Mouse (Mus musculus) hindbrain, embryonic 11.5 days (tissue): ENCODE results near the gene Erich6b. TPM values are rescaled to one million over a fixed set of nuclear protein-coding genes. Genes with fewer than 3 reads are reported as not detected.
A peak's percentile ranks its signal among the peaks of the same experiment; 100 is the strongest.

Experiments
- ATAC-seq: fragments of 200-750 bp; cut with Nextera tagmentation; 2 replicates; pipeline ENCODE4 v1.8.0; 2017; ENCODE audit warnings: mild to moderate bottlenecking, moderate TSS enrichment, moderate library complexity; ENCODE audit not compliant: low FRiP score
- DNase-seq: peaks from one replicate; pipeline ENCODE4 v3.0.0-alpha.2; 2015; ENCODE audit warnings: low spot score
- H3K27ac ChIP-seq: fragments of 300-500 bp; sonication (generic); 2 replicates; pipeline ENCODE4 v1.5.1; 2014; ENCODE audit warnings: mild to moderate bottlenecking, low read depth, low read length
- H3K27me3 ChIP-seq: fragments of 300-500 bp; sonication (generic); 2 replicates; pipeline ENCODE4 v1.6.1; 2014; ENCODE audit warnings: mild to moderate bottlenecking, low read length, moderate library complexity, mixed read lengths; ENCODE audit not compliant: control insufficient read depth, insufficient read depth
- H3K36me3 ChIP-seq: fragments of 300-500 bp; sonication (generic); 2 replicates; pipeline ENCODE4 v1.6.1; 2014; ENCODE audit warnings: mild to moderate bottlenecking, low read length, moderate library complexity, mixed read lengths; ENCODE audit not compliant: control insufficient read depth, insufficient read depth
- H3K4me1 ChIP-seq: fragments of 300-500 bp; sonication (generic); replicated peaks from 2 replicates; pipeline ENCODE4 v1.6.1; 2014; ENCODE audit warnings: low read length, mixed read lengths; ENCODE audit not compliant: control insufficient read depth, insufficient read depth
- H3K4me2 ChIP-seq: fragments of 300-500 bp; sonication (generic); replicated peaks from 2 replicates; pipeline ENCODE4 v1.6.1; 2014; ENCODE audit warnings: mild to moderate bottlenecking, low read depth, low read length
- H3K4me3 ChIP-seq: fragments of 300-500 bp; sonication (generic); 2 replicates; pipeline ENCODE4 v1.5.1; 2014; ENCODE audit warnings: low read depth, low read length
- H3K9ac ChIP-seq: fragments of 300-500 bp; sonication (generic); 2 replicates; pipeline ENCODE4 v1.6.1; 2014; ENCODE audit warnings: low read depth, low read length
- H3K9me3 ChIP-seq: fragments of 300-500 bp; sonication (generic); 2 replicates; pipeline ENCODE4 v1.6.1; 2016; ENCODE audit warnings: low read length; ENCODE audit not compliant: control insufficient read depth
- WGBS: fragments of 180-500 bp; shearing (Covaris S2); extraction: QIAGEN DNeasy Blood & Tissue Kit; methylation state at CpG from one replicate; pipeline ENCODE4 v1.1.7; 2014; 5-methylcytosine and 5-hydroxymethylcytosine counted together
- polyA plus RNA-seq: library from polyadenylated mRNA; unstranded; fragments of >200 nt; fragmentation: Nextera tagmentation; extraction: Ambion mirVana; gene quantifications from 2 replicates; pipeline ENCODE4 v1.2.1, GENCODE M21; 2014

Erich6b gene
- polyA plus RNA-seq, 1 experiment from 2014 or later = not detected

DNA sequence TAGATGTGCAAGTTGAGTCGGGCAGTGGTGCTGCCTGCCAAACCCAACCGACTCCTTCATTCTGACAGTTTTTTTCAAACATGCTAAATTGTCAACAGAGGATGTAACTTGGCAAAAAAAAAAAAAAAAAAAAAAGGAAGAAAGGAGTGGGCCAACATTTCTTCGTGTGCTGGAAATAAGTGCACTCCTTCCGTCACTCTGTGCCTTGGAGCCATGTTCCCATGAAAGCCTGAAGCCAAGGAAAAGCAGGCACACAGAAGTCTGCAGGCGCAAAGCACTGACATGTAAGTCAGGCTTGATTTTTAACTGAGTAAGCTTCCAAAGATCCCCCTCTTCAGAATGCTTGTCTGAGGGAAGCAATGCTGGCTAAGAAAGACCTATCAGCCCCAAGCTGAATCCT lies 70.6 kb downstream of the Erich6b start:
- H3K9me3 ChIP-seq = no peaks in the 10 kb centered on the region

GRCm38 (mm10) chr14:75713661-75714060 lies 71.6 kb downstream of the Erich6b start:
- H3K36me3 ChIP-seq = peaks cover 9% of the 10 kb centered on the region; the same call in 1 of the 2 replicates

More for the DNA sequence above, 70.6 kb downstream of the Erich6b start:
- no peak overlapping the region for H3K4me2 ChIP-seq
- no peak for ATAC-seq
- H3K4me1 ChIP-seq = no peaks in the 10 kb centered on the region
- H3K4me3 ChIP-seq = no peak overlapping the region
- peaks cover 9% of the 10 kb centered on the region; the same call in 1 of the 2 replicates for H3K36me3 ChIP-seq
- DNase-seq = no peak
- no peaks in the 10 kb centered on the region for H3K27me3 ChIP-seq
- no peak overlapping the region for H3K27ac ChIP-seq
- WGBS = 91% methylated on average over 5 of the region's 5 CpGs
- H3K9ac ChIP-seq = no peak overlapping the region

DNA sequence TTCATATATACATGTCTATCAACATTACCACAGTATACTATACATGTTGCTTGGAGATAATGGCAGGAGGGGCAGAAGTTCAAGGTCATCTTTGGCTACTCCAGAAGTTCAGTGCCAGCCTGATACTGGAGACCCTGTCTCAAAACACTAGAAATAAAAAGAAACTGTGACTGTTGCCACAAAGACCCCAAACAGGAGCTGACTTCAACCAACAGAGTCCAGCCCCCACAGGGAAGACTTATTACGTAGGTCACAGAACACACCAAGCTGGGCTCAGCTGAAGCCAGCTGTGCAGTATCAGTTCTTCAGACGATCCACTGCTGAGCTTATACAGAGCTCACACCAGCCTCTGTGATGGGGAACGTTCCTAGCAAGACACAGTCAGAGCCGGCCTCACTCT lies 74.4 kb downstream of the Erich6b start:
- no peaks in the 10 kb centered on the region for H3K27me3 ChIP-seq
- DNase-seq (no peak), ATAC-seq (no peak)
- H3K4me1 ChIP-seq = no peaks in the 10 kb centered on the region
- 88% methylated on average over 4 of the region's 4 CpGs for WGBS
- H3K27ac ChIP-seq = no peak overlapping the region
- no peak overlapping the region for H3K9ac ChIP-seq
- H3K36me3 ChIP-seq = peaks cover 11% of the 10 kb centered on the region; the same call in 1 of the 2 replicates
- H3K4me3 ChIP-seq = no peak overlapping the region
- H3K4me2 ChIP-seq = no peak overlapping the region
- no peaks in the 10 kb centered on the region for H3K9me3 ChIP-seq

More at GRCm38 (mm10) chr14:75713661-75714060, 71.6 kb downstream of the Erich6b start:
- H3K4me3 ChIP-seq = no peak overlapping the region
- 88% methylated on average over 4 of the region's 4 CpGs for WGBS
- no peak overlapping the region for H3K27ac ChIP-seq
- ATAC-seq (no peak), DNase-seq (peak; percentile 17)
- no peaks in the 10 kb centered on the region for H3K9me3 ChIP-seq
- no peak overlapping the region for H3K9ac ChIP-seq
- H3K27me3 ChIP-seq = no peaks in the 10 kb centered on the region
- H3K4me2 ChIP-seq = no peak overlapping the region
- no peaks in the 10 kb centered on the region for H3K4me1 ChIP-seq

Other genes with a start within 250 kb of the Erich6b start
- 2.2 and 2.4 TPM in 2 replicates for gene Siah3, start 186.3 kb upstream of the Erich6b start, polyA plus RNA-seq
- gene Spert, start 49.1 kb upstream of the Erich6b start, polyA plus RNA-seq = not detected in 2 replicates
- gene Cog3, start 112.3 kb downstream of the Erich6b start, polyA plus RNA-seq = 23.2 and 28.2 TPM in 2 replicates
- 9.3 and 11.3 TPM in 2 replicates for gene Slc25a30, start 144.8 kb downstream of the Erich6b start, polyA plus RNA-seq
- gene Tpt1, start 202.8 kb downstream of the Erich6b start, polyA plus RNA-seq = 1,005 and 1,072 TPM in 2 replicates